Mouse (Mus musculus) embryo, embryonic 11 days (tissue): ENCODE results near the gene Gm9817.

ENCODE experiments used
- DNase-seq: peaks from one replicate; pipeline ENCODE4 v3.0.0-alpha.2; 2015

The Gm9817 gene

GRCm38 (mm10) chr13:45092816-45093215, 14.3 kb downstream of the Gm9817 start:
- no peak for DNase-seq

GRCm38 (mm10) chr13:45095028-45095427, 16.5 kb downstream of the Gm9817 start:
- DNase-seq = no peak

DNA sequence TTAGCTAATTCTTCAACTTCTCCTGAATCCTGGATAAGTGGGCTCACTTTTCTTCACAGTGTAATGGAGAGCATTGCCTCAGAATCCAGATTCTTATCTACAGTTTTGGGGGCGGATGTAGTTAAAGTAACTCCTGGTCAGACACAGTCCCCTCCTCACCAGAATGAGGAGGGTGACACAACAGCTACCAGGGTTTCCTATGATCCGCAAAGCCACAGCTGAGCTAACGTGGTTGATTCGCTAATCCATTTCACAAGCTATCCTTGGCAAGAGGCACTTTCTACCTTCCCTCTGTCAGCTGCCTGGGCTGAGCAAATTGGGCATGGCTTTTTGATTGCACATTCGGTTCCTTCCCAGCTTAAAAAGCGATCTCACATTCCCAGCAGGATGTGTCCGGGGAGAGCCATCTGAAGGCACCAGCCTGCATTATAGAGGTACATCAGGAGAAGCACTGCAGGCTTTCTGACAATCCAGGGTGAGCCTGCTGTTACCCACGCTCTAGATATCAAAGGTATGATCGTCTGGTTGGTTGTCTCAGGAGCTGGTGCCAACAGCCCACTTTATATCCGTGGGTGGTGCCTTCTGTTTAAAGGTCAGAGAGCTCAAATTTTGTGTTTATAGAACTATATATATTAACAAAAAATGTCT, 21.2 kb downstream of the Gm9817 start:
- DNase-seq = no peak

- no peak for DNase-seq
Measured at GRCm38 (mm10) chr13:45106480-45106879, 28.0 kb downstream of the Gm9817 start.

DNA sequence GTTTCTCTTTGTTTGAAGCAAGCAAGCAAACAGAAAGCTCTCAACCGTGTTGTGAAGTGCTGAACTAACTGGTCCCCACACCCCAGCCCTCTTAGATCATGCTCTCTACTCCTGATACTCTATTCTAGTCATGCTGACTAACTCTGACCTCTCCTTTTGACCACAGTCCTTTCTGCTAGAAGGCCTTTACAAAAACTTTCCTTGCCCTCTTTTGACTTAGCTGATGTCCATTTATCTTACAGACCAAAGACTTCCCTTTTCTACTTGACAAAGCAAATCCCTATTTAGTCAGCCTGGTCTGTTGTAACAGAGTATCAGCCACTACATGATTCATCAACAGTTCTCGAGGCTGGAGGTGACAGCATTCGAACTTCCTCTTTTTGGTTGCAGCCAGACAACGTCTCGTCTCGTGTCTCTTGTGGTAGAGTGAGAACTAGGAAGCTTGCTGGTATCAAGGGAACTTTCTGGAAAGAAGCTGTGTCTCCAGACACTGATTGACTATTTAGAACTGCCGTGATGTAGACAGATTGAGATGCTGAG, 30.4 kb downstream of the Gm9817 start:
- DNase-seq = no peak

GRCm38 (mm10) chr13:45118375-45118774, 39.9 kb downstream of the Gm9817 start:
- DNase-seq = no peak

DNA sequence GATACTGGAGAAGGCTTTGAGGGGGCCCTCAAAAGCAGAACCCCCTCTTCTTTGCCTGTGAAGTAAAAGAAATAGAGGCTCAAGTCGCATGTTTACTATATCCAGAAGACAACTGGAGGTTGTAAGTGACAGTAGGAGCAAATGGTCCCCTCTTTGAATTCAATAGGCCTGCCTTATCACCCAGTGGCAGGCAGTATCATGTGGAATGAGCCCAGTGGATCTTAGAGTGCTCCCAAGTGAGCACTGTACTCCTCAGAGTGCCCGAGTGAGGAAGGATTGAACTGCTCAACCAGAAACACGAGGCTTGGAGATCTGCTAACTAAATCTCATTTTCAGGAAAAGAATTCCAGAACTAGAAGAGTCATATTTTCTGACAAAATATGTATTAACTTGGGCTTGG, 40.3 kb downstream of the Gm9817 start:
- no peak for DNase-seq
